Mouse (Mus musculus) midbrain, postnatal 0 days (tissue): Measurements from ENCODE around the gene Lmnb2. TPM values are rescaled to one million over a fixed set of nuclear protein-coding genes. Genes with fewer than 3 reads are reported as not detected.

Experiments
- ATAC-seq: fragments of 200-750 bp; cut with Nextera tagmentation; 2 replicates; pipeline ENCODE4 v1.8.0; 2017; ENCODE audit warnings: moderate number of reproducible peaks, mild to moderate bottlenecking, moderate TSS enrichment, moderate library complexity; ENCODE audit not compliant: low FRiP score
- DNase-seq: peaks from one replicate; pipeline ENCODE4 v3.0.0-alpha.2; 2015; ENCODE audit warnings: low spot score
- H3K27ac ChIP-seq: fragments of 300-500 bp; sonication (generic); 2 replicates; pipeline ENCODE4 v1.5.1; 2014; ENCODE audit warnings: low read depth, mild to moderate bottlenecking, low read length, mixed read lengths
- H3K27me3 ChIP-seq: fragments of 300-500 bp; sonication (generic); 2 replicates; pipeline ENCODE4 v1.6.1; 2014; ENCODE audit warnings: low read length, control low read depth, mixed read lengths; ENCODE audit not compliant: insufficient read depth
- H3K36me3 ChIP-seq: fragments of 300-500 bp; sonication (generic); 2 replicates; pipeline ENCODE4 v1.6.1; 2014; ENCODE audit warnings: low read length, control low read depth, mixed read lengths; ENCODE audit not compliant: insufficient read depth
- H3K4me1 ChIP-seq: fragments of 300-500 bp; sonication (generic); 2 replicates; pipeline ENCODE4 v1.6.1; 2014; ENCODE audit warnings: mild to moderate bottlenecking, control low read depth, antibody characterized with exemption, low read length, mixed read lengths; ENCODE audit not compliant: insufficient read depth
- H3K4me2 ChIP-seq: fragments of 300-500 bp; sonication (generic); 2 replicates; pipeline ENCODE4 v1.6.1; 2014; ENCODE audit warnings: low read depth, mild to moderate bottlenecking, low read length, mixed read lengths; ENCODE audit not compliant: poor library complexity, severe bottlenecking
- H3K4me3 ChIP-seq: fragments of 300-500 bp; sonication (generic); 2 replicates; pipeline ENCODE4 v1.5.1; 2014; ENCODE audit warnings: low read depth, mild to moderate bottlenecking, low read length, moderate library complexity
- H3K9ac ChIP-seq: fragments of 300-500 bp; sonication (generic); replicated peaks from 2 replicates; pipeline ENCODE4 v1.6.1; 2014; ENCODE audit warnings: mild to moderate bottlenecking, low read length, moderate library complexity, mixed read lengths; ENCODE audit not compliant: poor library complexity, severe bottlenecking
- H3K9me3 ChIP-seq: fragments of 300-500 bp; sonication (generic); 2 replicates; pipeline ENCODE4 v1.6.1; 2016; ENCODE audit warnings: low read length, control low read depth
- CTCF ChIP-seq: IDR thresholded peaks from 2 replicates; pipeline ENCODE4 v1.5.1; 2016; ENCODE audit warnings: antibody characterized with exemption, mild to moderate bottlenecking
- WGBS: fragments of 180-500 bp; shearing (Covaris S2); extraction: QIAGEN DNeasy Blood & Tissue Kit; methylation state at CpG from one replicate; pipeline ENCODE4 v1.1.7; 2014; 5-methylcytosine and 5-hydroxymethylcytosine counted together
- polyA plus RNA-seq: library from polyadenylated mRNA; unstranded; fragments of >200 nt; fragmentation: Nextera tagmentation; extraction: Ambion mirVana; gene quantifications from 2 replicates; pipeline ENCODE4 v1.2.1, GENCODE M21; 2015
- total RNA-seq: library from RNA; depleted of rRNA; stranded (reverse); fragments of >200 nt; gene quantifications from 2 replicates; pipeline ENCODE4 v1.2.3, GENCODE M21; 2014

The Lmnb2 gene
- total and polyA plus RNA-seq, 2 experiments from 2014 or later: 22.6 to 47.3 TPM

DNA sequence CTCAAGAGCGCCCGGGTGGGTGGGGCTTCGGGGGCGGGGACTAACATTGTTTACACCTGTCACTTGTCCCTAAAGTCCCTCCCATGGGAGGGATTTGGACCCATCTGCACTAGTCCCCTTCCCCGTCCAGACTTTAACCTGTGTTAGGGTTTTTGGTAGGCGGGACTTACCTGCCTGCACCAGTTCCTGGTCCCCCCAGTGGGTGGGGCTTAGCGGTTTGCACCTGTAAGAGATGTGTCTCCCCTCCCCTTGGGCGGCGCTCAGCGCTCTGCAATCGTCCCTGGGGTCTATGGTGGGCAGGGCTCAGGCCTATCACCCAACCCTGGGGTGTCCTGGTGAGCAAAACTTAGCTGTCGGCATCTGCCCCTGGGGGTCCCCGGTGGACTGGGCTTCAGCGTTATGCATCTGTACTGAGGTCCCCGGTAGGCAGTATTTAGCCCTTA is 688 bp downstream of the Lmnb2 start:
- ATAC-seq (peak; percentile 42), DNase-seq (peak; percentile 70)
- WGBS: 3% methylated on average over 13 of the region's 15 CpGs
- H3K27me3 ChIP-seq: no peaks in the 10 kb centered on the region
- no peaks in the 10 kb centered on the region; the same call in 1 of the 2 replicates for H3K4me1 ChIP-seq
- H3K36me3 ChIP-seq: 0 out of 2 replicates have a peak, but pooled peaks cover 8% of the 10 kb centered on the region
- H3K9me3 ChIP-seq: no peaks in the 10 kb centered on the region
- H3K9ac ChIP-seq: peak overlapping the region; percentile 80
- H3K4me3 ChIP-seq: peak overlapping the region; percentile 87
- H3K27ac ChIP-seq: peak overlapping the region; percentile 78
- peak overlapping the region; percentile 81 for H3K4me2 ChIP-seq
- no peak for TF ChIP-seq CTCF

DNA sequence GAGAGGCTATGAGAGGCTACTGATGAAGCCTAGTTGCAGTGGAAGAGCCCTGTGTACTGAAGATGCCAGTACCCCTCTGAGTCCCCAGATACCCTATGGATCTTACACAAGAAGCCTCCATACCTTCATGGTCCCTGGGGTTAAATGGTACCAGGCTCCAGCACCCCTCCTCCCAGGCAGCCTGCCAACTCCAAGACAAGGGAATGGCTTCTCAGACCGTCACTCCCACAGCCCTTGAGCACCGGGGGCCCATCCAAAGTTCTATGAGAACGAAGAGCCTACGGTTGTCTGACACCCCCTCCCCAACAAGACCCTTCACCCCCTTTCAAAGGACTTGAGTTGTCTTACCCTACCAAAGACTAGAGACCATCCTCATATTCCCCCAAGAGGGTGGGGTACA is 2.3 kb downstream of the Lmnb2 start:
- no peaks in the 10 kb centered on the region for H3K27me3 ChIP-seq
- H3K4me1 ChIP-seq: no peaks in the 10 kb centered on the region; the same call in 1 of the 2 replicates
- ATAC-seq (no peak), DNase-seq (no peak)
- WGBS: 91% methylated on average over 4 of the region's 4 CpGs
- H3K36me3 ChIP-seq: peaks cover 13% of the 10 kb centered on the region; the same call in 1 of the 2 replicates
- no peak overlapping the region for H3K4me3 ChIP-seq
- no peak overlapping the region for H3K4me2 ChIP-seq
- H3K9me3 ChIP-seq: no peaks in the 10 kb centered on the region
- H3K27ac ChIP-seq: no peak overlapping the region
- H3K9ac ChIP-seq: no peak overlapping the region
- TF ChIP-seq CTCF: no peak

DNA sequence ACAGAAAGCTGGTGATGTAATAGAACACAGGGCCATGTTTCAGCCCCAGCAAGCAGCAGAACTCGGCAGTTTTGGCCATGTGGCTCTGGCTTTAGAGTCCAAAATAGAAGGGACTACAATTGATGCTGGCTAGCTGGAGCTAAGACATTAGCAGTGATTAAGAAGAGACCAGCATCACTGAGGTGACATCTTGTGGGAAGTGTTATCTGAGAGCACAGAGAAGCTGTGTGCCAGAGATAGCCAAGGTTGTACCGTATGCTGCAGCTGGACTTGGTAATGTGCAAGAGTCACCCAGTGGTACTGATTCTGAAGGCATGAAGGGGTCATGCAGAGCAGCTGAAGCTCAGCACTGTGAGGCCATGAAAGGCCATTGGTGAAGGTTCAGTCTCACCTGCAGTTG is 2.8 kb downstream of the Lmnb2 start:
- no peak for TF ChIP-seq CTCF
- no peak for DNase-seq
- ATAC-seq: no peak
- no peak overlapping the region for H3K9ac ChIP-seq
- H3K4me3 ChIP-seq: no peak overlapping the region
- no peak overlapping the region for H3K4me2 ChIP-seq
- H3K36me3 ChIP-seq: peaks cover 15% of the 10 kb centered on the region
- 89% methylated on average over 2 of the region's 2 CpGs for WGBS
- H3K9me3 ChIP-seq: no peaks in the 10 kb centered on the region
- H3K27me3 ChIP-seq: no peaks in the 10 kb centered on the region
- H3K4me1 ChIP-seq: no peaks in the 10 kb centered on the region; the same call in 1 of the 2 replicates
- no peak overlapping the region for H3K27ac ChIP-seq

GRCm38 (mm10) chr10:80914253-80914656 is 3.8 kb downstream of the Lmnb2 start:
- no peak for DNase-seq

GRCm38 (mm10) chr10:80913364-80914011 is 4.6 kb downstream of the Lmnb2 start:
- 91% methylated on average over 7 of the region's 8 CpGs for WGBS

More at GRCm38 (mm10) chr10:80914253-80914656, 3.8 kb downstream of the Lmnb2 start:
- H3K4me2 ChIP-seq: no peak overlapping the region
- no peaks in the 10 kb centered on the region for H3K9me3 ChIP-seq
- no peak for TF ChIP-seq CTCF
- no peak overlapping the region for H3K27ac ChIP-seq
- peaks cover 25% of the 10 kb centered on the region for H3K36me3 ChIP-seq
- H3K4me3 ChIP-seq: no peak overlapping the region
- 98% methylated on average over 5 of the region's 5 CpGs for WGBS
- no peak overlapping the region; the same call in 1 of the 2 replicates for H3K9ac ChIP-seq
- no peak for ATAC-seq
- H3K27me3 ChIP-seq: no peaks in the 10 kb centered on the region
- no peaks in the 10 kb centered on the region; the same call in 1 of the 2 replicates for H3K4me1 ChIP-seq

DNA sequence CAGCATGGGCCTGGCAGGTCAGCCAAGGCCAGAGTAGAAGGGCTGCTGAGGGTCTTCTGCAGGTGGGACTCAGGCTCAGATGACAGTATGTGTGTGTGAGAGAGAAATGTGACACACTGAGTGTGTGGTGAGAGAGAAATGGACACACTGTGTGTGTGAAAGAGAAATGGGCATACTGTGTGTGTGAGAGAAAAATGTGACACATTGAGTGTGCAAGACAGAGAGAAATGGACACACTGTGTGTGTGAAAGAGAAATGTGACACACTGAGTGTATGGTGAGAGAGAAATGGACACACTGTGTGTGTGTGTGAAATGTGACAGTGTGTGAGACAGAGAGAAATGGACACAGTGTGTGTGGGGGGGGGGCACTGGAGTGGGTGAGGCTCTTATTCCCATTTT is 6.2 kb downstream of the Lmnb2 start:
- H3K36me3 ChIP-seq: peaks cover 47% of the 10 kb centered on the region
- ATAC-seq: no peak

More at GRCm38 (mm10) chr10:80913364-80914011, 4.6 kb downstream of the Lmnb2 start:
- Histone ChIP-seq H3K36me3 (peaks cover 33% of the 10 kb centered on the region), H3K4me2 (no peak overlapping the region), H3K27me3 (no peaks in the 10 kb centered on the region), H3K4me1 (no peaks in the 10 kb centered on the region; the same call in 1 of the 2 replicates), H3K9me3 (no peaks in the 10 kb centered on the region), H3K27ac (no peak overlapping the region), H3K9ac (no peak overlapping the region; the same call in 1 of the 2 replicates), H3K4me3 (no peak overlapping the region)
- DNase-seq (no peak), ATAC-seq (no peak)
- no peak for TF ChIP-seq CTCF

More for the DNA sequence above, 6.2 kb downstream of the Lmnb2 start:
- Histone ChIP-seq H3K4me2 (no peak overlapping the region), H3K4me1 (no peaks in the 10 kb centered on the region), H3K27ac (no peak overlapping the region), H3K27me3 (no peaks in the 10 kb centered on the region), H3K9me3 (no peaks in the 10 kb centered on the region), H3K9ac (no peak overlapping the region), H3K4me3 (no peak overlapping the region)
- no peak for TF ChIP-seq CTCF
- DNase-seq: no peak
